Mouse (Mus musculus): ENCODE results near the gene Pde11a. TPM values are rescaled to one million over a fixed set of nuclear protein-coding genes. Genes with fewer than 3 reads are reported as not detected.

Gene Pde11a
- polyA plus RNA-seq, 1 experiment: 1.4 TPM

- Histone ChIP-seq H3K4me3 (ENCODE audit: insufficient read depth, low read length) (no peak overlapping the region), H3K27ac (ENCODE audit: insufficient read depth, low read length) (no peak overlapping the region), H3K4me1 (ENCODE audit: control insufficient read depth, insufficient read depth, low read length) (no peaks in the 10 kb centered on the region; the same call in 1 of the 2 replicates)
- peak; percentile 24; the same call in 1 of the 2 replicates for TF ChIP-seq POLR2A (IDR thresholded peaks at IDR 0.05; ENCODE audit: extremely low read depth, insufficient read depth, low read length)
- no peak for TF ChIP-seq CTCF (IDR thresholded peaks at IDR 0.05; ENCODE audit: extremely low read depth, insufficient read depth, low read length)
Observed at GRCm38 (mm10) chr2:76030080-76030479, 308.5 kb downstream of the Pde11a start.

- H3K4me3 ChIP-seq (ENCODE audit: insufficient read depth, low read length): no peak overlapping the region
- TF ChIP-seq POLR2A (IDR thresholded peaks at IDR 0.05; ENCODE audit: extremely low read depth, insufficient read depth, low read length): no peak
- no peak for TF ChIP-seq CTCF (IDR thresholded peaks at IDR 0.05; ENCODE audit: extremely low read depth, insufficient read depth, low read length)
- H3K27ac ChIP-seq (ENCODE audit: insufficient read depth, low read length): no peak overlapping the region
- no peaks in the 10 kb centered on the region; the same call in 1 of the 2 replicates for H3K4me1 ChIP-seq (ENCODE audit: control insufficient read depth, insufficient read depth, low read length)
Observed at GRCm38 (mm10) chr2:76029081-76029901, 309.3 kb downstream of the Pde11a start.

GRCm38 (mm10) chr2:76016890-76017289, 321.7 kb downstream of the Pde11a start:
- no peak overlapping the region for H3K27ac ChIP-seq (ENCODE audit: insufficient read depth, low read length)

GRCm38 (mm10) chr2:76016136-76016535, 322.4 kb downstream of the Pde11a start:
- Histone ChIP-seq H3K27ac (ENCODE audit: insufficient read depth, low read length) (no peak overlapping the region), H3K4me1 (ENCODE audit: control insufficient read depth, insufficient read depth, low read length) (no peaks in the 10 kb centered on the region), H3K4me3 (ENCODE audit: insufficient read depth, low read length) (no peak overlapping the region)
- TF ChIP-seq POLR2A (IDR thresholded peaks at IDR 0.05; ENCODE audit: extremely low read depth, insufficient read depth, low read length): no peak
- no peak for TF ChIP-seq CTCF (IDR thresholded peaks at IDR 0.05; ENCODE audit: extremely low read depth, insufficient read depth, low read length)

More at GRCm38 (mm10) chr2:76016890-76017289, 321.7 kb downstream of the Pde11a start:
- Histone ChIP-seq H3K4me3 (ENCODE audit: insufficient read depth, low read length) (no peak overlapping the region), H3K4me1 (ENCODE audit: control insufficient read depth, insufficient read depth, low read length) (no peaks in the 10 kb centered on the region)
- TF ChIP-seq POLR2A (IDR thresholded peaks at IDR 0.05; ENCODE audit: extremely low read depth, insufficient read depth, low read length) (no peak), CTCF (IDR thresholded peaks at IDR 0.05; ENCODE audit: extremely low read depth, insufficient read depth, low read length) (no peak)

- Histone ChIP-seq H3K4me3 (ENCODE audit: insufficient read depth, low read length) (no peak overlapping the region), H3K27ac (ENCODE audit: insufficient read depth, low read length) (no peak overlapping the region), H3K4me1 (ENCODE audit: control insufficient read depth, insufficient read depth, low read length) (no peaks in the 10 kb centered on the region)
- no peak for TF ChIP-seq POLR2A (IDR thresholded peaks at IDR 0.05; ENCODE audit: extremely low read depth, insufficient read depth, low read length)
- no peak for TF ChIP-seq CTCF (IDR thresholded peaks at IDR 0.05; ENCODE audit: extremely low read depth, insufficient read depth, low read length)
Observed at GRCm38 (mm10) chr2:76015460-76015859, 323.1 kb downstream of the Pde11a start.

- Histone ChIP-seq H3K4me1 (ENCODE audit: control insufficient read depth, insufficient read depth, low read length) (no peaks in the 10 kb centered on the region), H3K4me3 (ENCODE audit: insufficient read depth, low read length) (no peak overlapping the region), H3K27ac (ENCODE audit: insufficient read depth, low read length) (no peak overlapping the region)
- TF ChIP-seq CTCF (IDR thresholded peaks at IDR 0.05; ENCODE audit: extremely low read depth, insufficient read depth, low read length) (no peak), POLR2A (IDR thresholded peaks at IDR 0.05; ENCODE audit: extremely low read depth, insufficient read depth, low read length) (no peak)
Observed at GRCm38 (mm10) chr2:76014659-76015058, 323.9 kb downstream of the Pde11a start.

- H3K27ac ChIP-seq (ENCODE audit: insufficient read depth, low read length): no peak overlapping the region
- H3K4me3 ChIP-seq (ENCODE audit: insufficient read depth, low read length): no peak overlapping the region
- no peaks in the 10 kb centered on the region for H3K4me1 ChIP-seq (ENCODE audit: control insufficient read depth, insufficient read depth, low read length)
- no peak for TF ChIP-seq POLR2A (IDR thresholded peaks at IDR 0.05; ENCODE audit: extremely low read depth, insufficient read depth, low read length)
- no peak for TF ChIP-seq CTCF (IDR thresholded peaks at IDR 0.05; ENCODE audit: extremely low read depth, insufficient read depth, low read length)
Observed at GRCm38 (mm10) chr2:76006194-76006593, 332.4 kb downstream of the Pde11a start.

- H3K4me3 ChIP-seq (ENCODE audit: insufficient read depth, low read length): no peak overlapping the region
- TF ChIP-seq POLR2A (IDR thresholded peaks at IDR 0.05; ENCODE audit: extremely low read depth, insufficient read depth, low read length) (no peak), CTCF (IDR thresholded peaks at IDR 0.05; ENCODE audit: extremely low read depth, insufficient read depth, low read length) (no peak)
Observed at GRCm38 (mm10) chr2:76002899-76003298, 335.7 kb downstream of the Pde11a start.

GRCm38 (mm10) chr2:76001392-76001791, 337.2 kb downstream of the Pde11a start:
- no peak overlapping the region for H3K4me3 ChIP-seq (ENCODE audit: insufficient read depth, low read length)
- H3K4me1 ChIP-seq (ENCODE audit: control insufficient read depth, insufficient read depth, low read length): no peaks in the 10 kb centered on the region
- H3K27ac ChIP-seq (ENCODE audit: insufficient read depth, low read length): no peak overlapping the region
- TF ChIP-seq CTCF (IDR thresholded peaks at IDR 0.05; ENCODE audit: extremely low read depth, insufficient read depth, low read length) (peak; percentile 56), POLR2A (IDR thresholded peaks at IDR 0.05; ENCODE audit: extremely low read depth, insufficient read depth, low read length) (no peak)

More at GRCm38 (mm10) chr2:76002899-76003298, 335.7 kb downstream of the Pde11a start:
- Histone ChIP-seq H3K4me1 (ENCODE audit: control insufficient read depth, insufficient read depth, low read length) (no peaks in the 10 kb centered on the region), H3K27ac (ENCODE audit: insufficient read depth, low read length) (no peak overlapping the region)

- TF ChIP-seq POLR2A (IDR thresholded peaks at IDR 0.05; ENCODE audit: extremely low read depth, insufficient read depth, low read length) (no peak), CTCF (IDR thresholded peaks at IDR 0.05; ENCODE audit: extremely low read depth, insufficient read depth, low read length) (no peak)
- H3K27ac ChIP-seq (ENCODE audit: insufficient read depth, low read length): no peak overlapping the region
- H3K4me3 ChIP-seq (ENCODE audit: insufficient read depth, low read length): no peak overlapping the region
- no peaks in the 10 kb centered on the region for H3K4me1 ChIP-seq (ENCODE audit: control insufficient read depth, insufficient read depth, low read length)
Observed at GRCm38 (mm10) chr2:75999636-76000035, 338.9 kb downstream of the Pde11a start.

Measured in cortical plate, adult 2 months (tissue).